ENCODE assay signal across 21 mouse cellular contexts in the genomic region with DNA sequence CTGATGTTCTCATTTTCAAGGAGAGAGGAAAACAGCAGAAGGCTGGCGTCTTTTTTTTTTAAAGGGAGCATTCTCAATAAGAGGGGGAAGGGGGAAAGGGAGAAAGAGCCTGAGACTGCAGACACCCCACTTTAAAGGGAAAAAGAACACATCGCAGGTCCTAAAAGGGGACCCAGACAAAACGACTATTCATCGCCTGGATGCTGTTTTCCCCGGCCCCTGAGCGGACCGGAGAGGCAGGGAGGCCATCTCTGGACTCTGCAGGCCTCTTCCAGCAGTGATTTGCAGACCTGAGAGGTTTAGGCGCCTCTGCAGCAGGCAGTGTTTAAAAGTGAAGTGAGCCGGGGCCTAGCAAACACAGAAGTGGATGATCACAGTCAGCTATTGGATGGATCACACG. TPM values are rescaled to one million over a fixed set of nuclear protein-coding genes. Genes with fewer than 3 reads are reported as not detected.
DNase-seq lines count a peak whose midpoint lies in the region; ATAC-seq lines count a peak whose summit lies in the region.
"Had no signal": no experiment of that assay in that cellular context is flagged by ENCODE, and none has a peak within 500 bp of the region (broad histone marks: within the 10 kb centered on the region; RNA-seq: fewer than 3 reads in every experiment).

No protein-coding gene starts in this region.

- 10% methylated on average over 10 of the region's 10 CpGs for WGBS in hindbrain, embryonic 11.5 days
- WGBS in hindbrain, embryonic 16.5 days: 16% methylated on average over 10 of the region's 10 CpGs
- WGBS in forebrain, embryonic 14.5 days: 3% methylated on average over 10 of the region's 10 CpGs
- WGBS in hindbrain, embryonic 14.5 days: 9% methylated on average over 10 of the region's 10 CpGs
- 7% methylated on average over 10 of the region's 10 CpGs for whole genome bisulfite sequencing in neural tube, embryonic 13.5 days

- no peak overlapping the region for H3K9ac ChIP-seq in hindbrain, embryonic 11.5 days (ENCODE audit: low read depth, low read length)
- H3K9ac ChIP-seq in hindbrain, embryonic 16.5 days (ENCODE audit: low read depth, low read length): no peak overlapping the region
- H3K9ac ChIP-seq in forebrain, embryonic 14.5 days (ENCODE audit: low read length): peak overlapping the region; percentile 40; the same call in 1 of the 2 replicates
- peak overlapping the region; percentile 24; the same call in 1 of the 2 replicates for H3K9ac ChIP-seq in hindbrain, embryonic 14.5 days
- H3K9ac ChIP-seq in neural tube, embryonic 13.5 days: peak overlapping the region; percentile 17; the same call in 1 of the 2 replicates
- H3K9ac ChIP-seq: embryonic facial prominence, embryonic 15.5 days; heart, embryonic 13.5 days; limb, embryonic 15.5 days had no signal

- peak overlapping the region; percentile 87 for H3K27ac ChIP-seq in hindbrain, embryonic 11.5 days (ENCODE audit: low read depth, low read length)
- H3K27ac ChIP-seq in hindbrain, embryonic 16.5 days (ENCODE audit: low read depth, low read length): no peak overlapping the region
- peak overlapping the region; percentile 54; the same call in 1 of the 2 replicates for H3K27ac ChIP-seq in forebrain, embryonic 14.5 days (ENCODE audit: low read depth, low read length)
- no peak overlapping the region for H3K27ac ChIP-seq in hindbrain, embryonic 14.5 days
- peak overlapping the region; percentile 43 for H3K27ac ChIP-seq in neural tube, embryonic 13.5 days (replicated peaks)
- H3K27ac ChIP-seq: embryonic facial prominence, embryonic 15.5 days; gastrocnemius, adult 2 months; heart, embryonic 13.5 days; limb, embryonic 15.5 days had no signal

- DNase-seq in hindbrain, embryonic 11.5 days (ENCODE audit: low spot score): peak; percentile 63
- no peak for DNase-seq in forebrain, embryonic 14.5 days (ENCODE audit: low spot score)
- no peak for DNase-seq in hindbrain, embryonic 14.5 days (ENCODE audit: low spot score)
- no peak for DNase-seq in kidney, postnatal 4 days
- no peak for DNase-seq in right cerebral cortex, postnatal 36 days (ENCODE audit: low spot score in 2 of 2)
- DNase-seq: adrenal gland, adult 2 months; cerebellum, adult 2 months; cerebellum, postnatal 36 days; gastrocnemius, adult 2 months; heart, adult 18-20 months; heart, postnatal 36 days; kidney, adult 8-10 months; kidney, postnatal 14 days had no signal

- H3K4me1 ChIP-seq in hindbrain, embryonic 11.5 days (replicated peaks; ENCODE audit: control insufficient read depth, insufficient read depth, low read length): peaks cover 25% of the 10 kb centered on the region
- peaks cover 11% of the 10 kb centered on the region; the same call in 1 of the 2 replicates for H3K4me1 ChIP-seq in hindbrain, embryonic 16.5 days (ENCODE audit: control insufficient read depth, insufficient read depth, low read depth, low read length)
- peaks cover 23% of the 10 kb centered on the region for H3K4me1 ChIP-seq in forebrain, embryonic 14.5 days (ENCODE audit: control insufficient read depth, insufficient read depth, low read length)
- peaks cover 25% of the 10 kb centered on the region for H3K4me1 ChIP-seq in hindbrain, embryonic 14.5 days (replicated peaks; ENCODE audit: control insufficient read depth, insufficient read depth, low read length)
- peaks cover 66% of the 10 kb centered on the region for H3K4me1 ChIP-seq in neural tube, embryonic 13.5 days (replicated peaks)

- peaks cover 44% of the 10 kb centered on the region for H3K27me3 ChIP-seq in hindbrain, embryonic 11.5 days (ENCODE audit: control insufficient read depth, insufficient read depth, low read length)
- peaks cover 28% of the 10 kb centered on the region for H3K27me3 ChIP-seq in hindbrain, embryonic 16.5 days (replicated peaks; ENCODE audit: control insufficient read depth, insufficient read depth, low read length)
- peaks cover 30% of the 10 kb centered on the region for H3K27me3 ChIP-seq in forebrain, embryonic 14.5 days (replicated peaks; ENCODE audit: control insufficient read depth, insufficient read depth, low read length)
- H3K27me3 ChIP-seq in hindbrain, embryonic 14.5 days (ENCODE audit: control insufficient read depth, insufficient read depth, low read length): peaks cover 58% of the 10 kb centered on the region
- peaks cover 81% of the 10 kb centered on the region for H3K27me3 ChIP-seq in neural tube, embryonic 13.5 days

- peak; percentile 26; the same call in 1 of the 2 replicates for ATAC-seq in hindbrain, embryonic 11.5 days (ENCODE audit: low FRiP score)
- no peak for ATAC-seq in hindbrain, embryonic 16.5 days
- peak; percentile 45; the same call in 1 of the 2 replicates for ATAC-seq in forebrain, embryonic 14.5 days
- ATAC-seq in hindbrain, embryonic 14.5 days (ENCODE audit: low FRiP score): no peak
- no peak for ATAC-seq in neural tube, embryonic 13.5 days (ENCODE audit: low read depth)
- ATAC-seq: lung, postnatal 0 days had no signal

- H3K4me3 ChIP-seq in hindbrain, embryonic 11.5 days (ENCODE audit: low read depth, low read length): no peak overlapping the region
- no peak overlapping the region for H3K4me3 ChIP-seq in hindbrain, embryonic 16.5 days (ENCODE audit: low read length)
- no peak overlapping the region for H3K4me3 ChIP-seq in forebrain, embryonic 14.5 days (ENCODE audit: low read depth, low read length)
- no peak overlapping the region for H3K4me3 ChIP-seq in hindbrain, embryonic 14.5 days (replicated peaks; ENCODE audit: low read length)
- H3K4me3 ChIP-seq in neural tube, embryonic 13.5 days: no peak overlapping the region
- H3K4me3 ChIP-seq: embryonic facial prominence, embryonic 15.5 days; gastrocnemius, adult 2 months; heart, embryonic 13.5 days; limb, embryonic 15.5 days had no signal

- no peaks in the 10 kb centered on the region for H3K36me3 ChIP-seq in hindbrain, embryonic 11.5 days (ENCODE audit: control insufficient read depth, insufficient read depth, low read length)
- H3K36me3 ChIP-seq in hindbrain, embryonic 16.5 days (ENCODE audit: control insufficient read depth, insufficient read depth, low read length): no peaks in the 10 kb centered on the region
- no peaks in the 10 kb centered on the region for H3K36me3 ChIP-seq in forebrain, embryonic 14.5 days (ENCODE audit: control insufficient read depth, insufficient read depth, low read length)
- no peaks in the 10 kb centered on the region for H3K36me3 ChIP-seq in hindbrain, embryonic 14.5 days (replicated peaks; ENCODE audit: control insufficient read depth, insufficient read depth)
- H3K36me3 ChIP-seq in neural tube, embryonic 13.5 days: no peaks in the 10 kb centered on the region
- H3K36me3 ChIP-seq: embryonic facial prominence, embryonic 15.5 days; heart, embryonic 13.5 days; limb, embryonic 15.5 days had no signal

- no peak overlapping the region for H3K4me2 ChIP-seq in hindbrain, embryonic 11.5 days (replicated peaks; ENCODE audit: low read depth, low read length)
- no peak overlapping the region for H3K4me2 ChIP-seq in hindbrain, embryonic 16.5 days (ENCODE audit: low read length)
- peak overlapping the region; percentile 2; the same call in 1 of the 2 replicates for H3K4me2 ChIP-seq in forebrain, embryonic 14.5 days (ENCODE audit: low read length)
- no peak overlapping the region for H3K4me2 ChIP-seq in hindbrain, embryonic 14.5 days (replicated peaks)
- H3K4me2 ChIP-seq in neural tube, embryonic 13.5 days: no peak overlapping the region
- H3K4me2 ChIP-seq: embryonic facial prominence, embryonic 15.5 days; heart, embryonic 13.5 days; limb, embryonic 15.5 days had no signal

- H3K9me3 ChIP-seq in hindbrain, embryonic 11.5 days (ENCODE audit: control insufficient read depth, low read length): no peaks in the 10 kb centered on the region
- H3K9me3 ChIP-seq in hindbrain, embryonic 16.5 days (ENCODE audit: control insufficient read depth, low read length): no peaks in the 10 kb centered on the region
- H3K9me3 ChIP-seq in forebrain, embryonic 14.5 days (replicated peaks; ENCODE audit: control insufficient read depth, low read length): no peaks in the 10 kb centered on the region
- H3K9me3 ChIP-seq in hindbrain, embryonic 14.5 days (ENCODE audit: control insufficient read depth, low read length): no peaks in the 10 kb centered on the region
- H3K9me3 ChIP-seq in neural tube, embryonic 13.5 days: no peaks in the 10 kb centered on the region
- H3K9me3 ChIP-seq: embryonic facial prominence, embryonic 15.5 days; heart, embryonic 13.5 days; limb, embryonic 15.5 days had no signal

RNA-seq across cellular contexts. Expression of a gene that starts 25.5 kb away (rescaled TPM):
- polyA plus RNA-seq in hindbrain, embryonic 11.5 days (2014; fragmentation: Nextera tagmentation; extraction: Ambion mirVana): 2.2 and 2.7 TPM in 2 replicates
- polyA plus RNA-seq in hindbrain, embryonic 16.5 days (2015; fragmentation: Nextera tagmentation; extraction: Ambion mirVana): 0.24 and 0.60 TPM in 2 replicates
- 0.05 and 0.06 TPM in 2 replicates for polyA plus RNA-seq in forebrain, embryonic 14.5 days (2014; fragmentation: Nextera tagmentation; extraction: Ambion mirVana)
- 0.24 and 0.61 TPM in 2 replicates for polyA plus RNA-seq in hindbrain, embryonic 14.5 days (2014; fragmentation: Nextera tagmentation; extraction: Ambion mirVana)
- polyA plus RNA-seq in neural tube, embryonic 13.5 days (2015; fragmentation: Nextera tagmentation; extraction: Ambion mirVana): 0.50 and 0.70 TPM in 2 replicates
- polyA plus RNA-seq: adrenal gland, adult 2 months; heart, embryonic 13.5 days; intestine, embryonic 14.5 days; liver, embryonic 16.5 days; lung, postnatal 0 days had no signal

Comparison
In these comparisons a context has a peak if more than half of its experiments do, and no peak if none do; other contexts are left out.
1. ATAC-seq: peak in hindbrain, embryonic 11.5 days (single experiment) and forebrain, embryonic 14.5 days (single experiment); none in hindbrain, embryonic 16.5 days (single experiment), hindbrain, embryonic 14.5 days (single experiment) and neural tube, embryonic 13.5 days (single experiment).
2. H3K27ac ChIP-seq: peak in hindbrain, embryonic 11.5 days (single experiment), forebrain, embryonic 14.5 days (single experiment) and neural tube, embryonic 13.5 days (single experiment); none in hindbrain, embryonic 16.5 days (single experiment) and hindbrain, embryonic 14.5 days (single experiment).
3. H3K9ac ChIP-seq: peak in forebrain, embryonic 14.5 days (single experiment), hindbrain, embryonic 14.5 days (single experiment) and neural tube, embryonic 13.5 days (single experiment); none in hindbrain, embryonic 11.5 days (single experiment) and hindbrain, embryonic 16.5 days (single experiment).